Mouse (Mus musculus) liver (tissue): ENCODE data around the gene Fgr.
"Not testable (repeated sequence)": the region's sequence is repeated elsewhere in the genome, so short reads cannot be mapped to it uniquely, and the experiment has no call there.

Experiments used
- DNase-seq: peaks from one replicate; pipeline ENCODE4 v3.0.0-alpha.2; 2020; ENCODE audit warnings: mixed read lengths

Gene Fgr

DNA sequence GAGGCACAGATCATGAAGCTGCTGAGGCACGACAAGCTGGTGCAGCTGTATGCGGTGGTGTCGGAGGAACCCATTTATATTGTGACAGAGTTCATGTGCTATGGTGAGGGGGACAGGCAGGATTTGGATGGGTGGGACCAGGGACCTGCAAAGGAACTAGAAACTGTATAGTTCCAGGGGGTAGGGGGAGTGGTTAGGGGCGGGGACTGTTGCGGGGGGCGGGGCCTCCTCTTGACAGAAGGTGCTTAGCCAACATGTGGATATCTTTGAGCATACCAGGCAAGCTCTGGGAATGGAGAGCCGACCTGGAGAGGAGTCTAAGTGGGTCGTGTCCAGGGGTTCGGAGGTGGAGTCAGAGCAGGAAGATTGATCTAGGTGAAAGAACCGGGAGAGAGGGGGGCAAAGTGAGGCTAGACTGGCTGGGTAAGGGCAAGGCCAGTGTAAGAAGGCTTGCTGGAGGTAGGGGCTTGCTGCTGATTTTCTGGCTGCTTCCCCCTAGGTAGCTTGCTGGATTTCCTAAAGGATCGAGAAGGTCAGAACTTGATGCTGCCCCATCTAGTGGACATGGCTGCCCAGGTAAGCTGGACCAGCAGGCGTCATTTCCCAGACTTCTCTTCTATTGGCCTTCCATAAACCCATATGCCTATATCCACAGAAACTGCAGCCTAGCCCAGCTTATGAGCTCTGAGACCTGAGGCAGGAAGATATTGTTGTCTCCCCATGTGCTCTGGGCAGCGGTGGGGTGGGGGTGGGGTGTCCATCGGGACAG, 23.8 kb downstream of the Fgr start:
- peak; percentile 38 for DNase-seq

DNA sequence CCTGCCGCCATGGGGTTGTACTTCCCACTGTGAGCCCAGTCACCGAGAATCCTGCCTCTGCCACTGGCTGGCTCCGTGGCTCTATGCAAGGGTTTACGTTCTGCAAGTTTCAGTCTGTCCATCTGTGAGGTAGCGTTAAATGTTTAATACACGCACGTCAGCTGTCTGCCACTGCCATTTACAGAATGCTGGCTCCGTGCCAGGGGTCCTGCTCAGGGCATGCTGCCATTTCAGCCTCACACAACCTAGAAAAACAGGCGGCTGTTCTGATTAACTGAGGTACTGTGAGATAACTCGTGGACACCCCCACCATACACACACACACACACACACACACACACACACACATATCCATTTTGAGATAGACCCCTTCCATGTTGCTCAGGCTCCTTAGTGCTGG, 29.0 kb downstream of the Fgr start:
- DNase-seq, result no peak

DNA sequence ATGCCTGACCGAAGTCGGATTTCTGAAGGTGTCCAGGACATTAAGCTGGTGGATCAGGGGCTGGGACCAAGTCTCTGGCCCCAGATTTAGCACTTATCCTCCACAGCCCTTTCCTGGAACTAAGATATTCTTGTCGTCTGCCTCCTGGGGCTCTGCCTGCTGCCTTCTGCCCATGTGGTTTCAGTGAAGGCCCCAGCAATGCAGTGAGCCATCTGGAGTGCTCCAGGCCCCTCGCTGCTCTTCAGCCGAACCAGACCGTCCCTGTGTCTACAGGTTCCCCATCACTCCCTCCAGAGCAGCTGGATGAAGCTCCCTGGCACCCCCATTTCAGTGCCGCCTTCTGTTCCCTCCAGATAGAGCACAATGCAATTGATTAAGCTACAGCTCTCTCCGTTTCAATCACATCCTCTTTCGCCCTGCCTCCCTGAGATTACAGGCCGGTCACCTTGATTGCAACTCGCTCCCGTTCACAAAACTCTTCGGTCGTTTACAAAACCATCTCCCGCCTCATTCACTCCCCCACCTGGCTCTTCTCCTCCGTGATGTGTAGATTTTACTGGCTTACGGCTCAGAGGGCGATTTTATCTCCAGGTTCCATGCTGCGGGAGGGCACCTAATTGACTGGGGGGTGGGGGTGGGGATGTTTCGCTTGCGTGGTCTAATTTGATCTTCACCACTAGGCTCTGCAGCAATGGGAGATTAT, 29.6 kb downstream of the Fgr start:
- no peak for DNase-seq

DNA sequence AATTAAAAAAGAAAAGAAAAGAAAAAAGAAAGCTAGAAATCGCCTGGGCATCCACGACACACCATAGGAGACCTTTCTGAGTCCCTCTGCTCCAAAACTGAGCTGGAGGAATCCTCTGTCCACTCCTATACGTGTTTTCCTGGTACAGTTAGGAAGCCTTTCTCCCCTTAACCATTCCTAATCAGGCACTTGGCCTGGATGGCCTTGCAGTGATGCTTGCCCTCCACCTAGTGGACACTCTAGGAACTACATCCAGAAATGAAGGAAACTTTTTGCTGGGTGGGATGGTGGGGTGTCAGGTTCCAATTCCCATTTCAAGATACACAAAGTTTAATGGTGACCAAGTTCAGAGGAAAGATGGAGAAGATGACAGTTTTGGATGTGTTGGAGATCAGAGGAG, 31.3 kb downstream of the Fgr start:
- DNase-seq, result peak; percentile 52

DNA sequence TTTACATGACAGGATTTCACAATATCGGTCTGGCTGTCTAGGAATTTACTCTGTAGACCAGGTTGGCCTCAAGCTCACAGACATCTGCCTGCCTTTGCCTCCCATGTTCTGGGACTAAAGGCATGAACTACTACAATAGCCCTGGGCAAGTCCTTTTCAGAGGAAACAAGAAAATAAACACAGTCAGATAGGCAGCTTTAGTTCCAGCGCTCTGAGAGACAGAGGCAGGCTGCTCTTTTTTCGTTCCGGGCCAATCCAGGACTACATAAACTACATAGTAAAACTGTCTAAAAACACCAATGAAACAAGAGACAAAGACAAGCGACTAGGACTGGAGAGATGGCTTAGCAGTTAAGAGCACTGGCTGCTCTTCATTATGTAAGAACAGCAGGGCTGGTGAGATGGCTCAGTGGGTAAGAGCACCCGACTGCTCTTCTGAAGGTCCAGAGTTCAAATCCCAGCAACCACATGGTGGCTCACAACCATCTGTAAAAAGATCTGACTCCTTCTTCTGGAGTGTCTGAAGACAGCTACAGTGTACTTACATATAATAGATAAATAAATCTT, 32.1 kb downstream of the Fgr start:
- DNase-seq, result not testable (repeated sequence)

DNA sequence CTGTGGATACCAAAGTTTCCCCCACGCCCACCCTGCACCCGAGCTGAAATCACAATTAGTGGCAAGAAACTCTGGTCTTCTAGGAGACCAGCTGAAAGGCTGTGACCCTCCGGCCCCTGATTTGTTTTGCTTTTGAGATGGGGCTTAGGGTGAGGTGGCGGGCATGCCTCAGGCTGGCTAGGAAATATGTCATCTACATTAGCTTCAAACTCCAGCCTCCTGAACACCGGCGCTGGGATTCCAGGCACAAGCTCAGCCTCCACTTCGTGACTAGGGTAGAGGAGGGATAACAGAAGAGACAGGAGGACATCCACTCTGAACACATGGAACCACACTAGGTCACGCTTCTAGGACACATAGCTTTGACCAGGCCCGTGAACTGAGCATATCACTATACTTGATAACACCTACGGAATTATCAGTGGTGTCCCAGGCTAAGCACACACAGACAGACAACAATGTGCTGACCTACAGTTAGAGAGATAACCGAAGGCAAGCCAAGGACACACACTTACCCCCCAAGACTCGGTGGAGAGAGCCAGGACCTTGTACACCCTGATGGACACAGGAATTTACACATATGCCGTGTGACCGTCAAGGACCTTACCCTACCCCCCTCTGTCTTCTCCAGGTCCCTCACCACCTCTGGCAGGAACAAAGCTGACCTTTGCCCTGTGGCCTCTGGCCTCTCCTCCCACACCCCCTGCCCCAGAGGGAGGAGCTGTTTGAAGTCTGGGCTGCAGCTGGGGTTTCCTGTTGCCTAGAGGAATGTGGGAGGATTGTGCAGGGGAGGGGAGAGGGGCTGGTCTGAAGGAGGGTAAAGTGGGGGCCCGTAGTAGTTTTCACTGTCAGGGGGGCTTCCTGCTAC, 33.9 kb downstream of the Fgr start:
- DNase-seq, result peak; percentile 65

DNA sequence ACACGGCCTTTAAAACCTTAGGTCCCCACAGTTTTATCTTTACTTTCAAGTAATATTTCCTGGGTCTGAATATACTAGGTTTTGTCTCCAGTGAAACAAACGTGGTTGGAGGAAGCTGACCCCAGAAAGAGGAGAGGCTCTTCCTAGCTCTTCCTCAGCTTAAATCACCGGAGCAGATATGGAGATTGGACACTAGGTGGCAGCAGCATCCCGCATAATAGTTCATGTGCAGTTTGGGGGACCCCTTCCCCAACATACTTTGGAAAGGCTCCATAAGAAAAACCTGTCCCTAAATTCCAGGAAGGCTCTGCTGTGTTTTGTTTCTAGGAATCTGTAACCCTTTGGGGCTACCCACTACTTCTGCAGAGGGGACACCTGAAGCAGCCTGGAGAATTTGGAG, 35.2 kb downstream of the Fgr start:
- DNase-seq, result peak; percentile 61

DNA sequence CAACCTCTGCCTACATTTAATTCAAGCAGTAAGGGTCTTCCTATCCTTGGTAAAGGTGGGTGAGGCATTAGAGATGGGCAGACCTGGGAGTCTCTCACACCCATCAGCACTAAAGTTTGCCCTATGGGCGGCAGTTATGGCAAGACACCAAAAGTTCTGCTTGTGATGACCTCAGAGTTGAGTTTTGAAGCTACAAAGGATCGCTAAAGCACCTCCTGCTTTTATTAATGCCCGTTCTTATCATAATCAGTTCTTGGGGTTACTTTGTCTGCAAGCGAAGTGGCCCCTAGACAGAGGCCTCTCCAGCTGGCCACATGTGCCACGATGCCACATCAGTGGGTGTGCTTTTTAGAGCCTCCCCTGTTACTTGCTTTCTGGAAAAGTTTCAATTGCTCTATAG, 35.8 kb downstream of the Fgr start:
- DNase-seq, result no peak

DNA sequence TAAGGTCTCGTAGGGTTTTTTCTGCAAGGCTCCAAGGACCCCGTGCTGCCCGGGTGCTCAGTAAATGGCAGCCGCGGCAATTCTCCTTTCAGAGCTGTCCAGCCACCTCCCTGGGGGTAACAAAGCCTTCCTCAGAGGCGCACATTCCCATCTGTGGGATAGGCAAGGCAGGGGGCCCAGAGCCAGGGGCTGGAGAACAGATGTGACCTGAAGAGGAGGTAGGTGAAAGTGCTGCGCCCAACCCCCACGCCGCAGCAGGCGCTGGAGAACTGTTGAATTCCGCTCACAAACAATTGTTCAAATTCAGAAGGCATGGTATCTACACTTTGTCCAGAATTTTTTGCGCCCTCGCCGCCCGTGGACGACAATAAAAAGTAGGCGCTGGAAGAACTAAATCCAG, 36.7 kb downstream of the Fgr start:
- DNase-seq, result no peak

DNA sequence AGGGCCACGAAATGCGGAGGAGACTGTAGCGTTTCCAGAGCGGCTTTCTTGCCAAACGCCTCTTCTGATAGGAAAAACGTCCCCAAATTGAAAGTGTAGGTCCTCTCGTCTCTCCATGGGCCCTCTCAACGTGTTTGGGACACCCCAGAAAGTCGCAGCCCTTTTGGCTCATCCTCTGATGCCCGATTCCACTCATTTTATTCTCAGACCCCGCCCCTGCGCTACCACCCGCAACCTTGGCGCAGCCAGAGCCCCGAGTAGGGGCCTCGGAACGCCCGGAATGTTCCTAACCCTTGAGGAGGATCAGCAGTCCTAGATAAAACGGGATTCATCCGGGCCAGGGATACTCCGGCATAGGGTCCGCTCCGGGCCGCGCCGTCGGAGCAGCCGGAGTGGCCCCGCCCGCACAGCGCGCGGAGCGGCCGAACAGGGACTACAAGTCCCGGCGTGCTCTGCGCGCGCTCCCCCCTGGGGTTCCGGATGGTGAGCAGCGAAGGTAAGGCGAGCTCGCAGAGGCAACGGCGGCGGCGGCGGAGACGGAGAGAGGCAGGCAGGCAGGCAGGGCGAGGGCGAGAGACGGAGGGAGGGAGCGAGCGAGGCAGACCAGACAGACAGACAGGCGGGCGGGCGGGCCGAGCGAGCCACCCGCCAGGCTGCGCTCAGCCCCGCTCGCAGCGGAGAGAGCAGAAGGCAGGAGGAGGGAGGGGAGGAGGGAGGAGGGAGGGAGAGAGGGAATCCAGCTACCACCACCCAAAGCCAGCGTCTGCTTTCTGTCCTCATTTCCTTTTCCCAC, 37.3 kb downstream of the Fgr start, which contains the start of gene Ahdc1:
Gene Ahdc1 (plus strand): TSS at position 233 of the 793 bp plus-strand sequence.
- peak; percentile 91 for DNase-seq

DNA sequence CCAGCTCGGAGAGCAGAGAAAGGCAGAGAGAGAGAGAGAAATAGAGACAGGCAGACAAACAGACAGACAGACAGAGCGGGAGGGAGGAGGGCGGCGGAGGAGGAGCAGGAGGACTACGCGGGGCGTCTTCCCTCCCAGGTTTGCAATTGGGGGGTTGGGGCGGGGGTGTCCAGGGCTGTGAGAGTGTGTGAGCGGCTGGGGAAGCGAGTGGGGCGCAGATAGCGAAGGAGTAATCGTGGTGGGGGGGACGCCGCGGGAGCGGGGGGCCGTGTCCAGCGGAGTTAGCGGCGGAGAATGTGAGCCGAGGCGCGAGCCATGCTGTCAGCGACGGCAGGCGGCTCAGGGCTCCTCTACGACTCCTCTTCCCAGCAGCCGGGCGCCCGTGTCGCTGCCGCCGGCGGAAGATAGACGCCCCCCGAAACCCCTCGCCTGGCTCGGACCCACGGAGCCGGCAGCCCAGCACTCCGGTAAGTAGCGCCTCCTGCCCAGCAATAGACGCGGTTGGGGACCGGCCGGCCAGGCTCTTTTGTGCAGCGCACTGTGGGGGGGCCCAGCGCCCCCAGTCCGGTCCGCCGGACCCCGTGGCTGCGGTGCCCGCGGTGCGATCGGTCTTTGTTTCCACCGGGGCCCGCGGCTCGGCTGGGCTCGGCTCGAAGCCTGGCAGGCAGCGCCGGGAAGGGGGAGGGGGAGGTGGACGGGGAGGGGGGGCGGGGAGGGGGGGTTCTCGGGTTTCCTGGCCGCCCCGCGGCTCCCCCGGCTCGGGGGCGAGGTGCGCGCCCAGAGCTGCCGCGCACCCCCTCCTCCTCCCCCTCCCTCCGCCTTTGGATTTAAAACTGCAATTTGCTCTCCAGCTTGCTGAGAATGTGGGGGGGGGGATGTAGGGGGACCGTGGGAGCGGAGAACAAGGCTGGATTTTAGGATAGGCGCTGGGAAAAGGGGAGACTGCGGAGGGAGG, 38.2 kb downstream of the Fgr start:
- DNase-seq, result peak; percentile 64

DNA sequence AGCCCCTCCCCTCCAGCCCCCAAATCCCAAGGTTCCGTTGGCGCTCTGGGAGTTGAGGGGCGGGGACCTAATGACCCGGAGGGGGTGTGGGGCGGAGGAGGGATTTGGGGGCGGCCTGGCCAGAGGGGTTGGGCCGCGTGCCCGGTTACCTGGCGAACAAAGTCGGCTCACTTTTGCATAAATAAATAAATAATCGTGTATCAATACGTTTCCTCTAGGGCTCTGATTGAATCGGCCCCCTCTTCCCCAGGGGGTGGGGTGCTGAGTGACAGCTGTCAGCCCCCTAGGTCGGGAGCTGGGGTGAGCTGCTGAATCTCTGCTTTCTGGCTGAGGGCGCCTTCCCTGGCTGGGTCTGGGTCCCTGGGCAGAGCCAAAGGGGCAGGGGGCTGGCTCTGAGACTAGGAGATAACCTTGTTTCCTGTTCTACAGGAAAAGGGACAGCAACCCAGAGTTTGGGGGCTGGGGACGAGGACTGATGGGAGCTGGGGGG, 38.9 kb downstream of the Fgr start:
- DNase-seq, result peak; percentile 46

DNA sequence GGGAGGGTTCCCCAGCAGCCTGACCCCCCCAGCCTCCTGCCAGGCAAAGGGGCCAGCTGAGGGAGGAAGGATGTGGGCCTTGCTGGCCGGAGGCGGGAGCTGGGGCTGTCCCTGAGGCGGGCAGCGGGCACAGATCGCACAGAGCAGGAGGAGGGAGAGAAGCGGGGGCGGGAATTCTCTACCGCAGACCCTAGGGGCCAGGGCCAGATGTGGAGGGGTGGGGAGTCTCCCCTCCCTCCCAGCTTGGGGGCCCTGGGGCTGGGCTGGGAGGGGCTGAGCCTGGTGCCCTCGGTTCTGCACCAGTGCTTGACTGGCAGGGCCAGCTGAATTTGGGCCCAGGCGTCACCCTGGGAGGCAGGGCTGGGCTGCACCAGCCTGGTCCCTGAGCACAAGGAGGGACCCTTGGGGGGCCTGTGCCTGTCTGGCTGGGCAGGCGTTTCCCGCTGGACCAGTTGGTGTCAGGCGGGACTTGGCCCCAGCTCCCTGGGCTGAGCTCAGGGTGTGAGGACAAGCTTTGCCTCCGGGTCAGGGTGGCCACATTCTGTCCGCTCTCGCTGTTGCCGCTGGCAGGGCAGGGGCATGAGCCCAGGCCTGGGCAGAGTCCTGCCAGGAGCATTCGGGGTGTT, 39.5 kb downstream of the Fgr start:
- peak; percentile 42 for DNase-seq

DNA sequence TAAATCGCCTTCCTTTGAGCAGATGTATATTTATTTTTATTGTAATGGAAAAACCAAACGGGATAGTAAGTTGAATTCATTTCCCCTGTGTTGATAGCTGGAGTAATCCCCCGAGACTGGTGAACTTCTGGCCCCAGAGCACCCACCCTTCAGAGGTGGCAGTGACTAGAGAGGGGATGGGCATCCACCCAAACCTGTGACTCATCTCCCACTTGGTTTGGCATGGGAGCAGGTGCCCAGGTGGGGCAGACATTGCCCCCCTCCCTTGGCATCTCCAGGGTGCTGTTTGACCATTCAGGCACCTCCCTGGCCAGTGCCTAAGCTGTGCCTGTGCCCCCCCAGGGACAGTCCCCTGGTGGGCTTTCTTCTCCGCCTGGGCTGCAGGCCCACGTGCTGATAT, 40.2 kb downstream of the Fgr start:
- no peak for DNase-seq

DNA sequence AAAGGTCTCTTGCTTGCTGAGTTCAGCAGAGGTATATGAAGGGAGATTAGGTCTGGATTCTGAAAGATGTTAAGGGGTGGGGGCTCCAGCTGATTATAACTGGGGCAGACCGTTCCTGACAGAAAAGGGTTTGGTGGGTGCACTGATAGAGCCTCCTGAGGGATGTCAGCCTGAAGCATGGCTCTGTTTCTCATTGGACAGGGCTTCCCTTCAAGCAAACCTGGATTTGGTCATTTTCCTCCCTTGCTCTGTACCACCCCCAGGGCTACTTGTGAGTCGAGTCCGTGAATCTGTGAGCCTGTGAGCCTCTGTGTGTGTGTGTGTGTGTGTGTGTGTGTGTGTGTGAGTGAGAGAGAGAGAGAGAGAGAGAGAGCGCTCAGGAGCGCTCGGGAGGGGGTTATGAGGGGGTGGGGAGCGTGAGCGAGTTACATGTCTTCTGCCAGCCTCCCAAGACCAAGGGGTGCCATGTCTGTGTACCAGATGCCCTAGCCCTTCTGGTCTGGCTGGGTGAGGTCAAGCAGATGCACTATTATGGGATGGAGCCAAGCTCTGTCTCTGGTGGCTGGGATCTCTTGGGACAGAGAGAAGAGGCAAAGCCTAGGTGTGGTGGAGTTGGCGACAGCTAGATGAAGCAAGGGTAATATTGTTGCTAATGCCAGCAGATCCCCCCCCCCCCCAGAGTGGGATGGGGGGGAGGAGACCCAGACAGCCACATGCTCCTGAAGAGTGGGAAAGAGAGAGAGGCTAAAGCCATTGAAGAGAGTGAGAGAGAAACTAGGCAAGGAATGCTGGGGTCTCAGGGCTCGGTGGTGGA, 41.2 kb downstream of the Fgr start:
- DNase-seq, result no peak

DNA sequence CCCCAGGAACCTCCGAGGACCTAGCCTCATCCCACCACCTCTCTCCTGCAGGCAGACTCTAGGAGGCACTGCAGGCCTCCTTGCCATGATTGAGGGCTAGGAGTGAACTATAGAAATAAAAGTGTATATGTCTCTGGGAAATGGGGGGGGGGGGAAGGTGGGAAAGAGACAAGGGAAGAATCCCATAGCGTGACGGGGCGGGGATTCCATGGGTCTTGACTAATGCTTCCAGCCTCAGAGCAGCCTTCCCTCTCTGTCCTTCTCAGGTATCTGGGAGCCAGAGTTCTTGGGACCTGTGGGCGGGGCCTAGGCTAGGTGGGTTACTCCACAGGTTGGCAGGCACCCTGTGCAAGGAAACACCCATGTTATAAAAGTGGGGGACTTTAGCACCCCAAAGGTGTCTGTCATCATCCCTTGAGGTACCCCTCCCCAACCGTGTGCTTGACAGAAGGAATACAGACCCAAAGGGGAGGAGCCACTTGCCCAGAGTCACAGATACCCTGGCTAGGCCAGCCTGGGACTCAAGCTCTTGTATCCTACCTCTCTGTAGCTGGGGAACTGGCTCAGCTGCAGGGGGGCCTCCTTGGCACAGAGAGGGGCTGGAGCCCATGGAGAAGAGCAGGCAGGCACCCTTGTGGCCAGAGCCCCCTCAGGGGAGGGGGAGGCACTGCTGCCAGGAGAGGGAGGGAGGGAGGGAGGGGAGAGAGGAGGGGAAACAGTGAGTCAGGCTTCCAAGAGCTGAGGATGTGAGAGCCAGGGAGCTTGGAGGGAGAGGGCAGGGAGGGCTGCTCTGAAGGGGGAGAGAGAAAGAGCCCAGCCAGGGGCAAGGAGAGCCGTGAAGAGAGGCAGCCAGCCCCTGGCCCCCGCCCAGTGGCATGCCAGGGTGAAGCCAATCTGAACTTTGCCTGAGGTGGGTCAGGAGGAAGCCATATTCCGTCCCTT, 42.1 kb downstream of the Fgr start:
- no peak for DNase-seq

DNA sequence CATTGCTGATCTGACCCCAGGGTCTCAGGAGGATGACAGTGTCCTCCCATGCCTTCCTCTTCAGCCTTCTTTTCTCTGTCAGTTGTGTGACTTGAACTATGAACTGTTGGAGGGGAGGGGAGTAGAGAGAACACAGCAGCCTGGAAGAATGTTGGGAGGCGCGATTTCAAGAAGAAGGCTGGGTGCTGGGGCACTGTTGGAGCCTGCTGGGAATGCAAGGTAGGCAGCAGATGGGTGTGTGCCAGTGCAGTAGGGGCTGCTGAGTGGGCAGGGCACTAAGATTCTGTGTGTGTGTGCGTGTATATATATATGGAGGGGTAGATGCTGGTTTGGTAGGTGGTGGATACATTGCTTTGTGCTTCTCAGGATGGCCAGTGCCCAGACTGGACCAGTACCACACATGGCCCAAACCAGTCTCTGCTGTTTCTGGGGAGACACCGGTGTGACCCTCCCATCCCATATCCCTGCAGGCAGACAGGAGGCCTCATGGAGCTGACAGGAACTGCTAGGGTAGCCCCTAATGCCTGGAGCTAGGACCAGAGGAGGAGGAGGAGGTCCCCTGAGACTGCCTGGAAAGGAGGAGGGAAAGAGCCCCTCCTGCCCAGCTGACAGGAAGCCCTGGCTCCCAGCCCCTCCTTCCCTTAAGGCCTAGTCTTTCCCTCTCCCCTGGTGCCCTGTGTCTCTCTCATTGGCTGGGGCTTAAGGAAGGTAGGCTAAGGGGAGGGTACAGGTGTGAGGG, 43.0 kb downstream of the Fgr start:
- DNase-seq, result no peak
